Mouse (Mus musculus) stomach, embryonic 15.5 days (tissue): ENCODE measurements around the gene Igsf21. TPM values are rescaled to one million over a fixed set of nuclear protein-coding genes. Genes with fewer than 3 reads are reported as not detected.

Experiments used
- ATAC-seq: fragments of 200-750 bp; cut with Nextera tagmentation; 2 replicates; pipeline ENCODE4 v1.8.0; 2017; ENCODE audit warnings: low read depth, moderate number of reproducible peaks, moderate TSS enrichment; ENCODE audit not compliant: insufficient read depth, low FRiP score
- H3K27ac ChIP-seq: fragments of 300-500 bp; sonication (generic); 2 replicates; pipeline ENCODE4 v1.5.1; 2015; ENCODE audit warnings: mild to moderate bottlenecking, inconsistent platforms
- H3K27me3 ChIP-seq: fragments of 300-500 bp; sonication (generic); replicated peaks from 2 replicates; pipeline ENCODE4 v1.6.1; 2015; ENCODE audit warnings: inconsistent platforms
- H3K36me3 ChIP-seq: fragments of 300-500 bp; sonication (generic); 2 replicates; pipeline ENCODE4 v1.6.1; 2015; ENCODE audit warnings: inconsistent platforms
- H3K4me1 ChIP-seq: fragments of 300-500 bp; sonication (generic); 2 replicates; pipeline ENCODE4 v1.6.1; 2015; ENCODE audit warnings: inconsistent platforms
- H3K4me2 ChIP-seq: fragments of 300-500 bp; sonication (generic); 2 replicates; pipeline ENCODE4 v1.6.1; 2015; ENCODE audit warnings: mild to moderate bottlenecking, inconsistent platforms
- H3K4me3 ChIP-seq: fragments of 300-500 bp; sonication (generic); replicated peaks from 2 replicates; pipeline ENCODE4 v1.5.1; 2015; ENCODE audit warnings: inconsistent platforms
- H3K9ac ChIP-seq: fragments of 300-500 bp; sonication (generic); 2 replicates; pipeline ENCODE4 v1.6.1; 2015; ENCODE audit warnings: inconsistent platforms
- H3K9me3 ChIP-seq: fragments of 300-500 bp; sonication (generic); 2 replicates; pipeline ENCODE4 v1.6.1; 2016; ENCODE audit warnings: inconsistent platforms
- WGBS: fragments of 180-500 bp; shearing (Covaris S2); methylation state at CpG from one replicate; pipeline ENCODE4 v1.1.7; 2015; 5-methylcytosine and 5-hydroxymethylcytosine counted together
- polyA plus RNA-seq: library from polyadenylated mRNA; unstranded; fragments of >200 nt; fragmentation: Nextera tagmentation; extraction: Ambion mirVana; gene quantifications from 2 replicates; pipeline ENCODE4 v1.2.1, GENCODE M21; 2015

Gene Igsf21
- polyA plus RNA-seq, 1 experiment from 2014 or later, result 1.8 TPM

GRCm38 (mm10) chr4:139977308-139977781 lies 269.2 kb downstream of the Igsf21 start:
- Histone ChIP-seq H3K4me1 (peaks cover 12% of the 10 kb centered on the region; the same call in 1 of the 2 replicates), H3K4me3 (no peak overlapping the region), H3K36me3 (no peaks in the 10 kb centered on the region), H3K27ac (peak overlapping the region; percentile 75), H3K27me3 (no peaks in the 10 kb centered on the region), H3K9me3 (no peaks in the 10 kb centered on the region), H3K4me2 (no peak overlapping the region), H3K9ac (no peak overlapping the region)
- WGBS, result 19% methylated on average over 5 of the region's 5 CpGs
- peak; percentile 32; the same call in 1 of the 2 replicates for ATAC-seq
